Mouse (Mus musculus) brown adipose tissue, adult 24 weeks (tissue): ENCODE data around the gene Tnc. TPM values are rescaled to one million over a fixed set of nuclear protein-coding genes. Genes with fewer than 3 reads are reported as not detected.
A peak's percentile ranks its signal among the peaks of the same experiment; 100 is the strongest.

ENCODE experiments used
- H3K27ac ChIP-seq: fragments of 200-500 bp; replicated peaks from 2 replicates; pipeline ENCODE4 v1.5.1; 2012; ENCODE audit warnings: low read depth, mild to moderate bottlenecking, low read length
- H3K4me1 ChIP-seq: fragments of 200-500 bp; 2 replicates; pipeline ENCODE4 v1.6.1; 2012; ENCODE audit warnings: low read length, mixed read lengths; ENCODE audit not compliant: control insufficient read depth, insufficient read depth, insufficient read length
- H3K4me3 ChIP-seq: fragments of 200-500 bp; 2 replicates; pipeline ENCODE4 v1.5.1; 2012; ENCODE audit warnings: low read depth, mild to moderate bottlenecking, low read length, moderate library complexity; ENCODE audit not compliant: insufficient read depth
- polyA plus RNA-seq: library from polyadenylated mRNA; stranded (reverse); fragments of >200 nt; gene quantifications from 2 replicates; pipeline ENCODE4 v1.2.4, GENCODE M21; 2012; ENCODE audit not compliant: missing spikeins, insufficient read depth, insufficient read length

Tnc gene
- polyA plus RNA-seq: 0.28 and 1.1 TPM in 2 replicates

DNA sequence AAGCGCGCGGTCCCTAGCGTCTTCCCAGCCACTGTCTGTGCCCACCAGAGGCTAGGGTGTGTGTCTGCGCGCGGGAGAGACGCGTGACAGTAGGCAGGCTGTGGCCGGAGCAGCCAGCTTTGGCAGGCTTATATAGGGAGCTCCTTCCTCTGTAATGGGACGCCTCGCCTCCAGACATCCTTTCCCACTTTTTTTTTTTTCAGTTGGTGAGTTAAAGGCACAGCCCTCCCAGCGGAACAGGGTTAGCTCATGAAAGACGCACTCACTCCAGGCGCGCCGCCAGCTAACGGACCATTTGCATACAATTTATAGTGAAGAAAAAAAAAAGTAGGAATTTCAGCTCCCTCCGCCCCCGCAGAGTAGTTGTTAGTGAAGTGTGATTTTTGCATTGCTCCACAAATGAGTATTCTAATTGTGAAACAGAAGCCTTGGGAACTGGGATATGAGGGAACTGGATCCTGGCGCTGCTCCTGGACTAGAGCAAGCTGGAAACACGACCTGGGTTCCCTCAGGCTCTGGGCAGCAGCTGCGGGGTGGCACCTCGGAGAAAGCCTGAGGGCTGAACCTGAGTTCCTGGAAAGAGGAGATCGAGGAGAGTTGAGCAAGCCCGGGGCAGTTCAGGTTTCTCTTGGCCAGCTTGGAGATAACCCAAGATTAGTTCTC, at the start of gene Tnc:
TSS of gene Tnc (minus strand) at position 185 of the 663 bp plus-strand sequence.
- 0 out of 2 replicates have a peak, but pooled peaks cover 2% of the 10 kb centered on the region for H3K4me1 ChIP-seq
- peak within 1 kb of the TSS; percentile 54 for H3K4me3 ChIP-seq
- peak within 1 kb of the TSS; percentile 10 for H3K27ac ChIP-seq

DNA sequence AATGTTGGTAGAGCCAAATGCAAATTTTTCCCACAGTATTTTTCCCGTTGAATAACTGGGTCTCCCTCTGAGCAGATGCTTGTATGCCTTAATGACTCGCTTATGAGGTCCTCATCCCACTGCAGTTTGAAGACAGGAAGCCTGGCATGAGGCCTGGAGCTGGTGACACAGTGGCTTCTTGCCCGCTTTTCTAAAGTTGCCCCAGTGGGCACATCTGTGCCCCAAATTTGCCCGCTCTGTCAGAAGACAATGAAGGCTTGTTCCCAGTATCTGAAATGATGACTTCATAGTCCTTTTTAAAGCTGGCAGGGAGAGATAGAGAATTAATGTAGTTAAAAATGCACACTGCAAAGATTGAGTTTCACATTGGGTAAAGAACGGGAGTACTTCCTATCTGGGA, 47.4 kb upstream of the Tnc start:
- Histone ChIP-seq H3K4me3 (no peak overlapping the region), H3K27ac (no peak overlapping the region), H3K4me1 (no peaks in the 10 kb centered on the region; the same call in 1 of the 2 replicates)

DNA sequence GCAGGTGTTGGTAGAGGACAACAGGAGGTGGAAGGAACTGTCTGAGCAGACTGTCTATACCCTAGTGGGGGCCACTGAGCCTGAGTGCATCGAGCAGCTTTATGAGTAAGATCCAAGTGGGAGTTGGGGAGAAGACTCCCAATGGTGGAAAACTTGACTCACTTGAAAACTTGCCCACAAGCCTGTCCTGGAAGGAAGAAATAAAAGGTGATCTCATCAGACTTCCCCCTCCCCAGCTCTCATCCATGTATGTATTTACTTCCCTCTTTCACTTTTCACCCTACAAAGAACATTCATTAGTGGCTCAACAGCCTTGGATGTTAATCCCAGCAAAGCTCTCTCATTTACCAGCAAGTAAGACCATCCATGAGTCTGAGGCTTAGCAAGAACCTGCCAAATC, 46.0 kb upstream of the Tnc start:
- no peak overlapping the region for H3K4me3 ChIP-seq
- H3K4me1 ChIP-seq: no peaks in the 10 kb centered on the region; the same call in 1 of the 2 replicates
- no peak overlapping the region for H3K27ac ChIP-seq

DNA sequence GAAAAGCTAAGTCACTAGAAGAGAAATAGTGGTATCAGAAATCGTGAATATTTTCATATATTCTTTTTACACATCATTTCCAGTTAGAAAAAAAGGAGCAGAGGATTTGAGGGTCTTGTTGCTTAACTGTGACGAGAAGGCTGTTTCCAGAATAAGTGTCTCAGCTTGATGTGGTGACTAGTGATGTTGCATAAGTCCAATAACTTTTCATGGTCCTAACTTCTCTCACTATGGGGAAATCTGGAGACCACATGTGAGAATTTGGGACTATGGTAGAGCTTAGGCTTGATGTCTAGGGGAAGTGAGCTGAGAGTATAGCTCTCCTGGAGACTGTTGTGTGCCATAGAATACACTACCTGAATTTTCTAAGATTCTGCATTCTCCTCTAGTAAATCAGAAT, 42.6 kb upstream of the Tnc start:
- Histone ChIP-seq H3K27ac (no peak overlapping the region), H3K4me3 (no peak overlapping the region), H3K4me1 (no peaks in the 10 kb centered on the region; the same call in 1 of the 2 replicates)

DNA sequence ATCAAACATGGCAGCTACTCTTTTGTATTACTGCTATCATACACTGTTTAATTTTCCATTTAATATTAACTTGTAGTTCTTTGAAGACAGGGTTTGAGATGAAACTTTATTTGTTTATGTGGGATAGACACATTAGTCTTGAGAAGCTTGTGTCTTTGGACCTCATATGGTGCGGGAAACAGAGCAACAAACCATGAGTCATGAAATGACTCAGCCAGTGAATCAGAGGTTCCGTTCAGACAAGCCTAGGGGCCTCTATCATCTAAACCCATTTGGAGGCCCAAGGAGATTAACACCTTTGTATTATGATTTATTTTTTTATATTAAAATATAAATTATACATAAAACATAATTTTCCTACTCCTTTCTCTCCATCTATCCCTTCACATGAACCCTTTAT, 40.9 kb upstream of the Tnc start:
- no peak overlapping the region for H3K4me3 ChIP-seq

DNA sequence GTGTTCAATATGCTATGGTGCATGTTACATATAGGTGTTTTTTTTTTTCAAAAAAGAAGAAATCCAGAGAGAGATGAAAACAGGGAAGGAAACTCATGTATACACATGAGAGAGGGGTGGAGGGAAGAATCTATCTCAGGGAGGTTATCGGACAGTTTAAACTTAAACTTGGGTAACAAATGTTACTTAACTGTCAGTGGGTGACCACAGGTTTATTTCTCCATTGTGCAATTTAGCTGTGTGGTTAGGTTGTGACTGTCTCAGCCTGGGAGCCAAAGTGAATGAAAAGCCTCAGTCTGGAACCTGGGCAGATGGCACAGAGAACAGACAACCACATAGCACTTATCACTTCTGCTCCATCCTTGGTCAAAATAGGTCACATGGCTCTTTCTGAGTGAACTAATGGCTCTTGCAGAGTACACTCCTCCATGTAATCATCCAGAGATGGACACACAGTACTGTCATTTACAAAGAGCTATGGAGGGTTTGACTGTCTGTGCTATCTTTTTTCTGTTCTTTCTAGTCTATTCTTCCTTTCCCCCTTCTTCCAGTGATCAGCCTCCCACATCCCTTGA, 39.3 kb upstream of the Tnc start:
- Histone ChIP-seq H3K27ac (no peak overlapping the region), H3K4me1 (no peaks in the 10 kb centered on the region; the same call in 1 of the 2 replicates), H3K4me3 (no peak overlapping the region)

More for the DNA sequence above, 40.9 kb upstream of the Tnc start:
- Histone ChIP-seq H3K4me1 (no peaks in the 10 kb centered on the region; the same call in 1 of the 2 replicates), H3K27ac (no peak overlapping the region)

DNA sequence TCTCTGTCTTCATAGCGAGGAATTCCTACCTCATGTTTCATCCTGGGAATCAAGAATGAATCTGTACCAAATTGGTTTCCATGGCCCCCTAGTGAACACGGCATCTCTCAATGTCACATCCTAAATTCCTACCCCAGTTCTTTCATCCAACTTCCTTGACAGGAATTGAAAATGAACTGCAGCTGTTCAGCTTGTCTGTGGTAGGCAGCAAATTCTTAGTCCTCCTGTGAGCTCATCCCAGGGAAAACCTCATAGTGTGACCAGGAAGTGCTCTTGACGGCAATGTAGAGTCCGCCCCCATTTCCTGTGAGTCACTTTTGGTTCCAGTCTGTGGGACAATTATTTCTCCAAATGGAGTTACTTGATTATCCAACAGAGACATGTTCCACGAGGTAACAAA, 37.0 kb upstream of the Tnc start:
- Histone ChIP-seq H3K4me1 (peaks cover 2% of the 10 kb centered on the region; the same call in 1 of the 2 replicates), H3K4me3 (no peak overlapping the region), H3K27ac (no peak overlapping the region; the same call in 1 of the 2 replicates)

DNA sequence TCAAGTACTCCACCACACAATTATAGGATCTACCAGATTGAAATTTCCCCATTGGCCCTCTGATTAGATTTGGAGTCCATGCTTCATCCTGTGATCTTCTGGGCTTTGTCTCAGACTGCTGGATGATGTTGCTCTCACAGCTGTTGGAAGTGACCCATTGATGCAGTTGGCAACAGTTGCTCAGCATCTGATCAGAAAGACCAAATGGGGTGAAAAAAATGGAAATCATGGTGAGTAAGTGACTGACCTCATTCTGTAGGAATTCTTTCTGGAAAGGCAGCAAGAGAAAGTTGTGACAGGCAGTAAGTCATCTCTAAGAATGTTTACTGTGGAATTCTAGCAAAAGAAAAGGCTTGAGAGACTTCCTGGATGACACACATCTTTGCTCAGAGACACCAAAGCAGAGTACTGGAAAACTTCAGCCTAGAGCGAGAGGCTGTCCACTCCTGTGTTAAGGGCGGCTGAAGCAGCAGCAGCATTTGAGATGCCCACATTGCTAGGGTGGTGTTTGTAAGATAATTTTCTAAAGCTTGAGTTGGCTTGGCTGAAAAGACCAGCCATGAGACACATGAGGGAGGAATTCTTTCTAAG, 31.3 kb upstream of the Tnc start:
- no peak overlapping the region for H3K27ac ChIP-seq
- H3K4me3 ChIP-seq: no peak overlapping the region

DNA sequence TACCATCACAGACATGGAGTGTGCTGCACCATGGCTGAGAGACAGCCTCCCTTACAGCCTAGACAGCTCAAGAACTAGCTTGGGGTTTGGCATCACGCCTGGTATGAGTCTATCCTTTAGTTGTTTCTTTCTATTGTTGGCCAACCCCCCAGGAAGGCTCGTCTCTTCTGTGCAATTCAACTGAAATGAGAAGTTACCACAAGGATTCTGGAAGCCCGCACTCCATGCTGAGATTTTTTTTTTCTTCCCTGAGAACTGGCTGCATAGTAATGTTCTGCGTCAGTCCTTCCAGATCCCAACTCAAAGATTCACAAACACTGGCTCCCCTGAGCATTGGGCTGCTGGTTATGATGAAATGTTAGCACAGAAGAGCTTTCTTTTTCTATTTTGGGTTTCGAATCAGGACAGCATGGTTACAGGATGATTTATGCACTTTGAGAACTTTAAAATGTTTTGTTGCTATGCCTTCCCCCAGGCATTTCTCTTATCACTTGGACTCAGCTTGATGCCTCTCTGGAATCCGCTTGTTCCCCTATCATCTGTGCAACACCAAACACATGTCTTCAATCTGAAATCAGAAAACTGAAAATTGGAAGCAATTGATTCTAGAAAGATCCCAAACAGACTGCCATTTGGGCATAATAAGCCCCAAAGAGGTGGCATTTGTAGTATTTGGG, 29.7 kb upstream of the Tnc start:
- H3K4me3 ChIP-seq: no peak overlapping the region
- peak overlapping the region; percentile 3 for H3K27ac ChIP-seq

More for the DNA sequence above, 31.3 kb upstream of the Tnc start:
- H3K4me1 ChIP-seq: peaks cover 2% of the 10 kb centered on the region; the same call in 1 of the 2 replicates

DNA sequence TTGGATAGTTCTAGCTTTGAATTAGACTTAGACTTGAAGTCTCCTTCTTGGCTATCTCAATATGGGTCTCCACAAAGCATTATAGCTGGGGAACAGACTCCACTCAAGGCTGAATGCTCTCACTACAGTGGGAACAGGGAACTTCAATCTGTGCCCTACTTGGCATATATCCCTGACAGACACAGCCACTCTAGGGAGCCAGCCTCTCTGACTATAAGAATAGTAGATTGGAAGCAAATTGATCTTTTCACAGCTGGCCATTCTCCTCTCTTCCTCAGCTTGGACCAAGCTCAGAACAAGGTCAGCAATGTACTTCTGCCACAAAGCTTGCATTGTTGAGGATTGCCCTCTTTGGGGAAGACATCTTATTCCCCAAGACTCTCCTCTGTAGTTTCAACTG, 27.9 kb upstream of the Tnc start:
- no peak overlapping the region for H3K27ac ChIP-seq
- H3K4me3 ChIP-seq: no peak overlapping the region
- H3K4me1 ChIP-seq: no peaks in the 10 kb centered on the region

More for the DNA sequence above, 29.7 kb upstream of the Tnc start:
- peaks cover 2% of the 10 kb centered on the region; the same call in 1 of the 2 replicates for H3K4me1 ChIP-seq

DNA sequence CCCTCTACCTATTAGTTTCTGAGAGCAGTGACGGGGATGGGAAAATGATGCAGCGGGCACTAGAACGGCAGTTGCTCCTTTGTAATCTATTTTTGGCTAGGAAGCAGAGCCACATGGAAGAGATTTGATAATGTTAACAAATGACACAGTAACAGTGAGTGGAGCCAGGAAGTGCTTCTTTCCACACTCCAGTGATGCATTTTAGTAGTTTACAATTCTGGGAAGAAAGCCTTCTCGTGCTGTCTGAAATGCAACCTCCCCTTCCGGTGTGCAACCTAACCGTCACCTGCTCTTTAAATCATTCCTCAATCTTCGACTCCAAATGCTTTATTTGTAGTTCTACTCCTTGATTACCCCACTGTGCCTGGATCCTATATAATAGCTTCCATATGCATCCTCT, 20.6 kb upstream of the Tnc start:
- H3K27ac ChIP-seq: no peak overlapping the region
- no peaks in the 10 kb centered on the region for H3K4me1 ChIP-seq

DNA sequence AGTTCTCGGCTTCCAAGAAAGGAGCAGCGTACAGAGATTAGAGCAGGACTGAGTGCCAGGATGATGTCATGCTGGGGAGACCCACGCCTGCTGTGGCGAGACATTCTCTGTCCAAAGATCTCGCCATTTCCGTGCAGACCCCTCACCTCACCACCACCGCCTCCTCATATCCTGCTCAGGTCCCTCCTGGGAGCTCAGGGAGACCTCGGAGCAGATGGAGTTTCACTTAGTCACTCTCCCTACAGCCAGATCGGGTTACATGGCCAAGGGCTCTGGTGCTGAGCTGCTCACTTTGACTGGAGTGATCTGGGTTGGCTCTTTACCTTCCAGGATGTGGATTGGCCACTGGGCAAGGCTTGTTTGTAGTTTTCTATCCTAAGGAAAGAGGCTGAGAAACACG, 18.5 kb upstream of the Tnc start:
- peaks cover 2% of the 10 kb centered on the region; the same call in 1 of the 2 replicates for H3K4me1 ChIP-seq
- no peak overlapping the region for H3K27ac ChIP-seq
- 0 out of 2 replicates have a peak overlapping the region, but pooled peaks have one; percentile 19 for H3K4me3 ChIP-seq

More for the DNA sequence above, 20.6 kb upstream of the Tnc start:
- no peak overlapping the region for H3K4me3 ChIP-seq

DNA sequence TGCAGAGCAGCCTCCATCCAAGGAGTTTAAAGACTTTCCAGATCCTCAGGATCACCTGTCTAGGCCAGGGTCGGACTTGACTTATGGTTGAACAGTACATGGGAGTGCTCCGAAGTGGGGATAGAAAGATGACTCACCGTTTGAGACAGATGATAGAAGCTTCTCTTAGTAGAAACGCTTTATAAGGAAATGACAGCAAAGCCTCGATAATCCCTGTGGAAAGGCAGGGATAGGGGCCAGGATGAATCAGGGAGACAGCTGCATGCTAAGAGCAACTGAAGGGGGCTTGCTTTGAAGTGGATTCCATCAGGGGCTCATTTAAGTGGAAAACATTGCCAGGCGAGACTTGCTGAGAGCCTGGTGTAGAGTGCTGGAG, 12.0 kb upstream of the Tnc start:
- peaks cover 2% of the 10 kb centered on the region; the same call in 1 of the 2 replicates for H3K4me1 ChIP-seq
- no peak overlapping the region for H3K4me3 ChIP-seq
- H3K27ac ChIP-seq: no peak overlapping the region

DNA sequence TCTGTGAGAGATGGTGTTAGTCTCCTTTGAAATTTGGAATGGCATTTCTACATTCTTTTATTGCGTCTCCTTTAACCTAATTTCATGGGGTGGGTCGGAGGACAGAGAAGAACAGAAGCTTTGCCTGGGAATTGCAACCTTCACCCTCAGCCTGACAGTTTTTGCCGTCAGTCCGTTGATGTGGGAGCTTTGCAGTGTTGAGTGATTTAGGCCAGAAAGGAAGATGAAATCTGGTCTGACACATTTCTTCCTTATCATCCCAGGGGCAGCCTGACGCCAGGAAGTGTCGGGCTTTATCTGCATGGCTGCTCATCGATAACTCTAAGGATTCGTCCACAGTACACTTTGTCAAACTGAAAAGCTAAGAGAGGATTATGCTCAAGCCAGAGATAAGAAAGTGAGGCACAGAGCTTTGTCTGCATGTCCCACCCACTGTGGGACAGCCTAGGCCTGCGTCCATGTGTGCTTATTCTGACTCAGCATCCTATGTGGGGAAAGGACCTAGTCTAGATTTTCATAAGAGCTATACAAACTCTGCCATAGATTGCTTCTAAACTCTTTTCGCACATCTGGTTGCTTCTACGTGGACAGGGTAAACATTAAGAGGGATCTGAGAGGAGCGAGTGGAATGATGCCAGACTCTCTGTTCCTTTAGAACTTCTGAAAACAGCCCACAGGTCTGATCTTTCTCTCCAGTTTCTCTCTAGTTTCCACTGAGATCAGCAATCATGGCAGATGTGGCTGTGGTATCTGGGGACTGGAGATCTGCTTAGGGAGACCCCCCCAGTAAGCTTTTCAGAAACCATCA, 11.4 kb upstream of the Tnc start:
- Histone ChIP-seq H3K27ac (no peak overlapping the region), H3K4me3 (no peak overlapping the region), H3K4me1 (peaks cover 2% of the 10 kb centered on the region; the same call in 1 of the 2 replicates)
